Mouse (Mus musculus) 416B (cell line): ENCODE data around the gene Gstm3.
"Not testable (repeated sequence)": the region's sequence is repeated elsewhere in the genome, so short reads cannot be mapped to it uniquely, and the experiment has no call there.

ENCODE experiments used
- DNase-seq: peaks from one replicate; pipeline ENCODE4 v3.0.0; 2011; ENCODE audit warnings: low read depth

Gene Gstm3

DNA sequence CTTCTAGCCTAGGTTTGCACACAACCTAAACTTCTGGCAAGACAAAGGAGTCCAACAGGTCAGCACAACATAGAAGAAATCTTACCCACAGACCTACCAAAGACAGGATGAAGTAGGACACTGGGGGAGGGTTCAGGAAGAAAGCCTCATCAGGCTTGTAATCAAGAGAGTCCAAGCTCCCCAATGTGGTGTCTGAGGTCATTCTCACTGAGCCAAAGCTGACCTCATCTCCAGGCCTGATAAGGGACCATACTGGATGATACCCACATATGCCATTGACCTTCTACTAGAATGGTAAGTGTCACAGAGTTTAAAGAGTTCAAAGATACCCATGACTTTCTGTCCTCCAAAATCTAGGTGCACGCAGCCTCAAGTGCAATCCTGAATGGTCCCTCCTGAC is 5.2 kb upstream of the Gstm3 start:
- peak; percentile 76 for DNase-seq

DNA sequence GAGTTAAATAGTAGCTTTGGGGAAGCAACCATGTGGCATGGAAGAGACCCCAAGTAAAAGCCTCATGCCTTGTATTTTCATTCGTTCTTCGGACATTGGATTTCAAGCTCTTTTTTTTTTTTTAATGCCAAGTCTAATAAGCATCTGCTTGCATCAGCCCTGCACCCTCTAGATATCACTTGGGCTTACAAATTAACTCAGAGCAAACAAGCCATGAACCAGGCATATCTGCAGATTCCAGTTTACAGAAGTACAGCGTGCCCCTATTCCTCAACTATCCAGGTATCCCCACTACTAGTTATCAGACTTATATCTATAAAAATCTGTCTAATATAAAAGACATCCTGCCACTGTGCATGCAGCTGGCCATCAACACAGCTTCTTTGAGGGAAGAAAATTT is 3.0 kb upstream of the Gstm3 start:
- DNase-seq: no peak

DNA sequence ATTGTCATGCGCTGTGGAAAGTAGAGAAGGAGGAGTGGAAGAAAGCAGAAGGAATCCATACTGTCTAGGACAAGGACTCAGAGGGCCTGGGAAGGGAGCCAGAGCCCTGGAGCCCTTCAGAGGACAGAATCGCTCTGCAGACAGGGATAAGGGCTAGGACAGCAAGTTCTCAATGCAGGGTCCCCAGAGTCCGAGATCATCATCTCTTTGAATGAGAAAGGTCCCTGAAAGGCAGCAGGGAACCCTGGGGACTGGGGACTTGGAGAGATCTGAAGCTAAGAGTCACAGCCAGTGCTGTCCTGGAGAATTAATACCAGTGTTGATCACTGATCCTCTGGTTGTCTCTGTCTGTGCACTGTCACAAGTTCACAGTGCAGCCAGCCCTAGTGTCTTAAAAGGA is 2.0 kb upstream of the Gstm3 start:
- not testable (repeated sequence) for DNase-seq

DNA sequence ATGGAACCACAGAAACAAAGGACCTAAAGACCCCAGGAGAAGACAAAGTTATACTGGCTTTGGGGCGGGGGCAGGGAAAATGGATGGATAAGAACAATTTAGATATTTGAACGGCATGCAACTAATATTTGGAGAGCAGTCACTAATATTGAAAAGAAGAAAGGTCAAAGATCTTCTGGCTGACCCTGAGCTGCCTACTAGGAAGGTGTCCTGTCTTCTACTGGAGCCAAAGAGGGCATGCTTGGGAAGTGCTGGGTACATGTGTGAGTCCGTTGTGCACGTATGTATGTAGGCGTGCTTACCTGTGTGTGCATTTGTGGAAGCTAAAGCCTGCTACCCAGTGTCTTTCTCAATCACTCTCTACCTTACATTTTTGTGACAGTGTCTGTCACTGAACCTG is 2.5 kb downstream of the Gstm3 start:
- DNase-seq: no peak

DNA sequence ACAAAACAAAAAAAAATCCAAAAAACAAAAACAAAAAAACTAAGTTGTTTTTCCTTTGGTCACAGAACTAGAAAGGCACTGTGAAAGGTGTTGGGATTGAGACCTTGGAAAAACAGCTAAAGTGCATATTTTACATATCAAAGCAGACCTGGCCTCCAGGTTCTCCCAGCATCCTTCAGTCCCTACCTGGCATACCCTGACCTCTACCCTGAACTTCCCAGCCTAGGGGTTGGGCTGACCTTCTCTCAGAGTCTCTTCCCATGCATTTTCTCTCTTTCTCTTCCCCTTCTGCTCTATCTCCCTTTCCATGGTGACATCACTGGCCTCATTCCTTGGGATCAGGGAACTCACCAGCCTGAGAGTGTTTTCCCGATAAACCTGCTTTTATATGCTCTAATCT is 3.5 kb downstream of the Gstm3 start:
- no peak for DNase-seq

DNA sequence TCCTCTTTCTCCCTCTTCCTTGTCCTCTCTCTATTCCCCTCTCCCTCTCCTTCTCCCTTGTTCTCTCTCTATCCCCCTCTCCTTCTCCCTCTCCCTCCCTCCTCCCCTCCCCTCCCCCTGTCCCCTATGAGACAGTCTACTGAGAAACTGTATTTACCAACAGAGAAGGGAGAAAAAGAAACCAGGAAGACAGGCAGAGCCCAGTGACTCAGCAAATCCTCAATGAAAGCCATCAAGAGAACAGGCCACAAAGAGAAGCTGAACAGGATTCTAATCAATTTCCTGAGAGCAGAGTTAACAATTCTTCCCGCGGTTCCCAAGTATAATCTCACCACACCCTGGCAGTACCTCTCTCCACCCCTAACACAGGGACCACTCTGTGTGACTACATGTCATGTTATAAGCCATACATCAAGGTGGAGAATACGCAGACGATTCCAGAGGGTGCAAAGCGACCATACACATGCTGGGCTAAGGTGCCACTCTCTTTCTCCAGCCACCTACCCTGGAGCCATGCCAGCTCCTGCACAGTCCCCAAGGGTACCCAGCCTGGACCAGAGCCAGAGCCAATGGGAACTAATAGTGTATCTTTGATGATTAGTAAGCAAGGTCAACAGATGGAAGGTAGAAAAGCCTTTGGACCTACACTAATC is 4.3 kb downstream of the Gstm3 start:
- DNase-seq: peak; percentile 79

DNA sequence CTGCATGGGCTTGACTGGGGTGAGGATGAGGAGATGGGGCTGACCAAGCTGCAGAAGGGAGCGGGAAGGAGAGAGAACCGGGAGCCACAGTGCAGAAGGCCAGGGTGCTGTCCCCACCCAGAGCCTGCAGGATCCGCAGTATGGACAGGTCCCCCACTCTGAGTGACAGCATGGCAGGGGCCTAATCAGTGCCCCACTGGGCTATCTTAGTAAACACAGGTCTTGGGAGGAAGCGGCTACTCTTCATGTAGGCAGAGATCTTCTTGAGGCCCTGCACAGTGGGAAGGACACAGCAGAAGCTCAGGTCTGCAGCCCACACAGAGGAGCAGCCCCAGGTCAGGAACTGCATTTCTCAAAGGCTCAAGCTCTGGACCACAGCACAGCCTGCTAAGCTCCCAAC is 5.1 kb downstream of the Gstm3 start:
- no peak for DNase-seq

DNA sequence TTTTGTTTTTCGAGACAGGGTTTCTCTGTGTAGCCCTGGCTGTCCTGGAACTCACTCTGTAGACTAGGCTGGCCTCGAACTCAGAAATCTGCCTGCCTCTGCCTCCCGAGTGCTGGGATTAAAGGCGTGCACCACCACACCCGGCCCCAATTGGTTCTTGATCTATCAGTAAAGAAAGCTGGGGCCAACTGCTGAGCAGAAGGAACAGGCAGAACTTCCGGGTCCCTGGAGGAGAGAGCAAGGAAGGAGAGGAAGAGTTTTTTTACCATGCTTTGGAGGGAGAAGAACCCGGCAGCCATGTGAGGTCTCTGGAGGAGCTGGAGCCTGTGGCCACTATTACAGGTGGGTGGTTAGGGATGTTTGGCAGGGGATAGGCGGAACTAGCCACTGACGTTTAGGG is 13.8 kb downstream of the Gstm3 start:
- not testable (repeated sequence) for DNase-seq

DNA sequence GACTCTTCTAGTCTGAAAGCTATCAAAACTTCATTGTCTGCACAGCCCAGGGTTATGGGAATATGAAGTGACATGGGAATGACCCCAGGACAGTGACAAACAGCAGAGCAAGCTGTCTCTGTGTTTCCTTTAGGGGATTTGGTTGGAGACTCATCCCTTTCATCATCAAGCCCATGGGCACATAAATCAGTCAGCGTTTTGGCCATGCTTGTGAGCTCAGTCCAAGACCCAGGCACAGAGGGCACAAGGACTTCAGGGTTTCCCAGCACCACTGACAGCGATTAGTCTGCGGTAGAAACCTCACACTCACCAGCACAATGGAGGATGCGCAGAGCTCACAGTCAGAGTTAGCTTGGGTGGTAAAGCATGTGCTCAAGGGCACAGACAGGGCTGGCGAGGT is 15.2 kb downstream of the Gstm3 start:
- no peak for DNase-seq

DNA sequence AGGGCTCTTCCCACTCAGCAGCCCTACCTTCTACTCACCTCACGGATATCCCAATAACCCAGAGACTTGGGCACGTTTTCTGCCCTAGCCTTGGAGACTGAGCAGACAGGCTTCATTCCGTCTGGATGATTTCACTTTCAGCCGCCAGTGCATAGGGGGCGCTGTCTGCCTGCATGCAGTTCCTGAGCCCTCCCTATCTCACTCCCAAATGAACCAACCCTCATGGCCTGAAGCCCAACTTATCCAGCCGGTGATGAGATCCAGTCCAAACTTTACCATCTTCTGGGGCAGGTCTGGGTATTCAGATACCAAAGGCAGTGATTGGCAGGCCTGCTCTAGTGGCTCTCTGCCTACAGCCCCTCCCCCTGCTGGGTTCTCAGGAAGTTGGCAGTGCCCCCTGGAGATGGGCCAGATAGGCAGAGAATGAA is 15.7 kb downstream of the Gstm3 start:
- peak; percentile 79 for DNase-seq

DNA sequence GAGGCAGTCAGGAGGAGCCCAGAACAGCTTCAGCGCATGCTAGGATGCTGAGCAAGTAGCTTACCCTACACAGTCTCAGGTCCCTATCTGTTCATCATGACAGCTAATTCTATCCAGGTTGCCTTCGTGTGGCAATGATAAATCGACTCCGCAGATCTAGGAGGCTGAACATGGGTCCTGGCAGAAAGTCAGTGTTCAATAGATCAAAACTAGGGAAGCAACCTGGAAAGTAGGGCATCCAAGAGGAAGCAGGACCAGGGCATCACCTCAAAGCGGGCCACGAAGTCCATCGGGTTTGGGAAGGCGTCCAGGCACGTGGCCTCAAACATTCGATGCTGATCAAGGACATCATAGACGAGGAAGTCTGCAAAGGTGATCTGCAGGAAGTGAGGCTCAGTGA is 18.6 kb downstream of the Gstm3 start:
- no peak for DNase-seq

DNA sequence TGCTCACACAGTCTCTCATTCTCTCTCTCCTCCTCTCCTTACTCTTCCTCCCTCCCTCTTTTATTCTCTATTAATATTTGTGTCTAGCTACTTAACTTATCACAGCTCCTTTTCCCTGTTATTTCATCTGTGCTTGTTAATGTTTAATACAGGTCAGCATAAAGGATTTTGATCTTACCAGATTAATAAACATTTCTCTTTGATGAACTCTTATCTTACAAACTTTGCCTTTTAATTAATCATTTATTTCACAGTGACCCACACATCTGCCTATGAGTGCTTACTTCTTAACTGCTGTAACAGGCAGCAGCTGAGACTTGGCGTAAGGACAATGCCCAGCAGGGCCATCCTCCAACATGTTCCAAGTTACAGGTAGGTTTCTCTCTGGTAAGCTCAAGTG is 19.6 kb downstream of the Gstm3 start:
- DNase-seq: not testable (repeated sequence)

DNA sequence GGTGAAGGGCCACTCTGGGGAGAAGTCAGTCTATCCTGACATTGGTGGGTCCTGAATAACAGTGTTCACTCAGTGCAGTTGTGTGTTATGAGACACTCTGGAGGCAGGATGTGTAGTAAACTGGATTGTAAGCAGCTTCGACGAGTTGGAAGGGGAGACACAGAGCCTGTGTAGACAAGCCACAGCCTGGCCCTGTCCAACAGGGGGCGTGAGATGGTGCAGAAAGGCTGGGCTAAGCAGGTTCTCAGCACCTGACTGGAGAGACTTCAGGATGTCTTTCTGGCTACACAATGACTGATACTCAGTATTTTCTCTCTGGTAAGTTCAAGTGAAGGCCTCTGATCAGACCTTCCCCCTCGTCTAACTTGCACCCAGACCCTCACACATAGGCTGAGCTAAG is 23.4 kb downstream of the Gstm3 start:
- peak; percentile 11 for DNase-seq

DNA sequence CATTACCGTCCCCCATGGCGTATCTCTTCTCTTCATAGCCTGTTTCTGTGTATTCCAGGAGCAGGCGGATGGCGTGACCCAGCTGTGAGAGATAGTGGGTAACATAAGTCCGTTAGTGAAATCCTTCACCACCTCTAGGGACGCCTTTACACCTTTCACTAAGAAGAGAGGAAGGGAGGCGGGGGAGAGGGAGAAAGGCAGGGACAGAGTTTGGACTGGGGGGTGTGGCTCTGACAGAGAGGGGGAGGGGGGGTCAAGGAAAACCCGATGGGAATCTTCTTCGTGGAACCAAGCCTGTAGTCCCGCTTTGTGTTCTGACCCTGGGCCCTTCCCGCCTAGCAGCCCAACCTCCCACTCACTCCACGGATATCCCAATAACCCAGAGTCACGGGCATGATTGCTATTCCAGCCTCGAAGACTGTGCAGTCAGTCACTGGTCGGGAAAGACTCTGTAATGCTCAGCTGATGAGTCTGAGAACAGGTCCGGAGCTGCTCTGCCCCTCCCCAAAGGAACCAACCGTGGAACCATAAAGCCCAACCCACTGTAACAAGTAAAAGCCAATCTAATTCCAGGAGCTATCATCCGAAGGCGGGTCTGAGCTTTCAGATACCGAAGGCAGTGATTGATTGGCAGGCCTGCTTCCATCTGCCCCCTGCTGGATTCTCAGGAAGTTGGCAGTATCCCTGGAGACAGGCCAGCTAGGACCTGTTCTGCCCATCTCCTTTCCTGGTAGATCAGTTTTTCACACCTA is 25.7 kb downstream of the Gstm3 start, which contains the start of gene Gstm6:
Gene Gstm6, minus strand, starts transcription at position 511 of the 752 bp plus-strand sequence.
- no peak for DNase-seq

DNA sequence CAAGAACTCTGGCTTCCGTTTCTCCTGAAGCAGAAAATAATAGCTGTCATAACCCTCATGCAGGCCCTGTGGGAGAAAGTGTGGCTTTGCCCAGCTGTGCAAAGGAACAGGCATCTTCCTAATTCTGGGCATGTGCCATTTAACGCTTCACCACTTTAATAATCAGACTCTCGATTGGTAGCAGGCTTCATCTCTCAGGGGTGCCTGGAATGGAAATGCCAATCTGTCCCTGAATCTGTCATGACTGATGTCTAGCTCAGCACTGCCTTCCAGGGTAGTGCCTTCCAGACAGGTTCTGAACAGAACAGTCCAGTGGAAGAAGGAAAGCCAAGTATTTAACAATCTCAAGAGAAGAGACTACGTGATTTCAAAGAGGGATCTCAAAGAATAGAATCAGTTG is 27.8 kb downstream of the Gstm3 start:
- DNase-seq: no peak

DNA sequence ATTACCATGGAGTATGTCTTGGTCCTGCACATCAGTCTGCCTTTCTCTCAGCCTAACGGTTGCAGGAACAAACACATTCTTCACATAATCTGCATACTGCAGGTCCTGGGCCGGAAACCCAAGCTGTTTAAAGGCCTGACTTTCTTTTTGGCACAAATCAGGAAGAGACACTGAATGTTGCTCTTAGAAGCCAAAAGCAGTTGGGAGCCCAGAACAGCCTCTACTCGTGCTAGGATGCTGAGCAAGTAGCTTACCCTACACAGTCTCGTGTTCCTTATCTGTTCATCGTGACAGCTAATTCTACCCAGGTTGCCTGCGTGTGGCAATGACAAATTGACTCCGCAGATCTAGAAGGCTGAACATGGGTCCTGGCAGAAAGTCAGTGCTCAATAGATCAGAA is 28.6 kb downstream of the Gstm3 start:
- DNase-seq: no peak

DNA sequence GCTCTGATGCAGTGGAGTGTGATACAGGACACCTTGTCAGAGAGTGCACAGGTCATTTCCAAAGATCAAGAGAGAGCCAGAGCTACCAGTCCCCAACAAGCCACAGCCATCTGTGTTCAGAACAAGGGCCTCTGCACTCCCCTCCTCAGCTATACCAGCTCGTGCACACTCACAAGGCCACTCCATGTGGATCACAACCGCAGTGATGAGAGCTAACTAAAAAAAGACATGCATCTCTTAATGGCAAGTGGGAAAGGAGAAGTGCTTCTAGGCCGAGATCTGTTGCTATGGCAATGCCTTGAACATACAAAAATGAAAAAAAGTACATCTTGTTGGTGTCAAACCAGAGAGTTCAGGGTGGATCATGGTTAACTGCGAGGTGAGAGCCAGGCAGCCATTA is 29.3 kb downstream of the Gstm3 start:
- DNase-seq: no peak

DNA sequence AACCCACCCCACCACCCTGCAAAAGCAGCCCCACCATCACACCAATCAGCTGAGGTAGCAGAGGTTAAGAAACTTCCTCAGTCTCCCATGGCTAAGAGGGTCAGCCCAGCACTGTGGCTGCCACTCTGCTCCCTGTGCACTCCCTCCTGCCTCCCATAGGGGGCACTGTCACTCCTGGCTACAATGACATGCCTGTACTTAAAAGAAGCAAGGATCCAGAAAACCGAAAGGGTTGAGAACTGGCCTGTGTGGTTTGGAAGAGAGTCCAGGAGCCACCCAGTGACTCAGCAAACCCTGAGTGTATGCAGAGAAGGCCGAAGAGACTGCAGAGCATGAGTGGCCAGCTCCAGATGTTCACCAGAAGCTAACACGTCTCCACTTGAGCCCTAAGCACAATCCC is 29.7 kb downstream of the Gstm3 start:
- DNase-seq: peak; percentile 94

DNA sequence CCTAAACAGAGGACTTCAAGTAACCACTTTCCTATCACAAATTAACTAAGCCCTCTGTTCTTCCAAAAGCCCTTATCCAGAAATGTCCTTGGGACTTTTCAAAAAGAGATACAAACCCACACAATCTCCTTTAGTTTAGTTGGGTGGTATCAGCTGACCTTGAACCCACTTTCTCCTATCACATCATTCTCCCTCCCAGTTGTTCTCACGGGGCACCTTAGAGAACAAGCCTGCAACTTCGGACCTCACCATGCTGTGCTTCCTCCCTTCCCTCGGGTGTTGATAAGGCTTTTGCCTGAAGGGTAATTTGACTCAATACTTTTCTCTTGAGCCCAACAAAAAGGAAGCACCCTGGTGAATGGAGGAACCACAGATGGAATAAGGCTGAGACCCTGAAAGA is 33.2 kb downstream of the Gstm3 start:
- no peak for DNase-seq

DNA sequence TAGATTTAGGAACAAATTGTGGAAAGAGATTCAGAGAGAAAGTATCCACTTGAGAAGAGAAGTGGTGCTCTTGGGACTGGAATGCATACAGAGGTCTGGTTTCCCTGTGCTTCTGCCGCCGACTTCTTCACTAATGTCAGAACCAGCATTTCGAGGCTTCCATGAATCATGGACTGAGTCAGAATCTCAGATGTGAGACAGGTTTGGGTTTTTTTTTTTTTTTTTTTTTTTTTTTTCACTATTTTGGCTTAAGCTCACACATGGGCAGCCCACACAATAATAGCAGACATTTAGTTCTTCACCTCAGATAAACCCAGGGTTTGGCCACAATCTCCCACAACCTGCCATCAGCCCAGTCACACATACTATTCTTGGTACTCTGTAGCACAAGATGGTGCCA is 33.8 kb downstream of the Gstm3 start:
- DNase-seq: no peak

DNA sequence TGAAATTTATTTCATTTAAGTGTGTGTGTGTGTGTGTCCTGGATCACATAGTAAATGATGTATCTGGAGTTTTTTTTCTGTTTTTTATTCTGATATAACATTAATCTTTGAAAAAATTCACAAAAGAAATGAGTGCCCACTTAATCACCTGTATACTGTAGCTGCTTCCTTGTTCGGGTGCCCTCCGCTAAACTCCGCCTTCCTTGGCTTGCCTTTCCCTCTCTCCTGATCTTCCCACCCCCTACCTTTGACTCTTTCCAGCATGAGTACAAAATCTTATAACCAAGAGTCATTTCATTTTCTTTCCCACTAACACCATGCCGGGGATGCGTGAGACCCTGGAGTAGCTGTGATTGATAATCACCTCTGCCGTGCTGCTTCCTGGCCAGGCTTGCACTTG is 37.0 kb downstream of the Gstm3 start:
- DNase-seq: no peak

DNA sequence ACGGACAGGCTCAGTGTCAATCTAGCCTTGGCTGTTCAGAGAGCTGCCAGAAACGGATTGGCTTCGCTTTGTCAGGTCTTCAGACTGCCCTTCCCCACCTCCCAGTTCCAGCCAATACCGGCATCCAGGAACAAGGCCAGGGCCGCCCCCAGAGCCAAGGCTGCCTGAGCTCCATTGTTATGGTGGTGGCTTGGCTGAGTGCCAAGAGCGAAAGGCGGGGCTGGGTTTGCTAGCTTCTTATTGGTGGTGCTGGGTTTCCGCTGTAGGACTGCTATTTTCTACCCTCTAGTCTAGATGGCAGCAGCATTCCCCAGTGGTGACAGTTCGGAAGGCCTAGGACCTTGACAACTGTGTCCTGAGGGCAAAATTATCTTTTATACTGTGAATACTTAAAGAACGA is 37.4 kb downstream of the Gstm3 start, which contains the start of gene Gstm7:
Gene Gstm7, minus strand, starts transcription at position 148 of the 400 bp plus-strand sequence.
- DNase-seq: peak; percentile 94

DNA sequence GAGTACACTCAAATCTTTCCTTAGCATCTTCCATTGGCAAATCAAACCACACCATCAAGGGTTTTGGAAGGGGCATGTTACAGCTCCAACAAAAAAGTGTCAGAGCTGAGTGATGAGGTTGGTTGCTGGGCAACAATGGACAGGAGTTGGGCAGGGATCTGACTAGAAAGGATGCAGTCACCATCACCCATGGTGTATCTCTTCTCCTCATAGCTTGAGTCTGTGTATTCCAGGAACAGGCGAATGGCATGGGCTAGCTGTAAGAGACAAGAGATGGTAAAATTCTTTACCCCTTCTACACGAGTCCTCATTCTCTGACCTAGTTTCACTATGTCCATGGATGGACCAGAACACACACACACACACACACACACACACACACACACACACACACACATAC is 37.9 kb downstream of the Gstm3 start:
- no peak for DNase-seq

DNA sequence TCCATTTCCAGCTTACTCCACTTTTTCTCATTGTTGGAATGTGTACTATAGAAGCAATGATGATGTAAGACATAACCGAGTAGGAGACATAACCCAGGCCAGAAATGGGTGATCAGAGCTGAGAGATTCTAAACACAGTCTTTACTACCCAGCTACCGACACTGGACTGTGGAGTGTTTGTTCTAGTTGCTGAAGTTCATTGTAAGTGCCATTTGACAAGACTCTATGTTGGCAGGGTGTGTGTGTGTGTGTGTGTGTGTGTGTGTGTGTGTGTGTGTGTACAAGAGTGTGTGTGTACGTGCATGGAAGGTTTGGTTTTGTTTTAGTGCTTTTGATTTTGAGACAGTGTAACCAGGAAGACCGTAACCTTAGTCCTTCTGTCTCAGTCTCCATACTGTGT is 39.4 kb downstream of the Gstm3 start:
- no peak for DNase-seq
